Mouse (Mus musculus) kidney, embryonic 16.5 days (tissue): ENCODE measurements around the gene Foxr1. TPM values are rescaled to one million over a fixed set of nuclear protein-coding genes. Genes with fewer than 3 reads are reported as not detected.

Source experiments
- ATAC-seq: fragments of 200-750 bp; cut with Nextera tagmentation; 2 replicates; pipeline ENCODE4 v1.8.0; 2017; ENCODE audit warnings: moderate TSS enrichment; ENCODE audit not compliant: low FRiP score, low TSS enrichment
- H3K27ac ChIP-seq: fragments of 300-500 bp; sonication (generic); 2 replicates; pipeline ENCODE4 v1.5.1; 2014; ENCODE audit warnings: low read length
- H3K27me3 ChIP-seq: fragments of 300-500 bp; sonication (generic); 2 replicates; pipeline ENCODE4 v1.6.1; 2014; ENCODE audit warnings: low read length, control low read depth, mixed read lengths; ENCODE audit not compliant: insufficient read depth
- H3K36me3 ChIP-seq: fragments of 300-500 bp; sonication (generic); 2 replicates; pipeline ENCODE4 v1.6.1; 2014; ENCODE audit warnings: low read length, control low read depth, mixed read lengths; ENCODE audit not compliant: insufficient read depth
- H3K4me1 ChIP-seq: fragments of 300-500 bp; sonication (generic); 2 replicates; pipeline ENCODE4 v1.6.1; 2014; ENCODE audit warnings: low read length, control low read depth, mixed read lengths; ENCODE audit not compliant: insufficient read depth
- H3K4me2 ChIP-seq: fragments of 300-500 bp; sonication (generic); replicated peaks from 2 replicates; pipeline ENCODE4 v1.6.1; 2014; ENCODE audit warnings: low read depth, low read length
- H3K4me3 ChIP-seq: fragments of 300-500 bp; sonication (generic); 2 replicates; pipeline ENCODE4 v1.5.1; 2014; ENCODE audit warnings: mild to moderate bottlenecking, low read length
- H3K9ac ChIP-seq: fragments of 300-500 bp; sonication (generic); replicated peaks from 2 replicates; pipeline ENCODE4 v1.6.1; 2014; ENCODE audit warnings: low read length
- H3K9me3 ChIP-seq: fragments of 300-500 bp; sonication (generic); 2 replicates; pipeline ENCODE4 v1.6.1; 2016; ENCODE audit warnings: low read length, control low read depth
- WGBS: fragments of 180-500 bp; shearing (Covaris S2); extraction: QIAGEN DNeasy Blood & Tissue Kit; methylation state at CpG from one replicate; pipeline ENCODE4 v1.1.7; 2014; 5-methylcytosine and 5-hydroxymethylcytosine counted together
- microRNA-seq: library from miRNA; unstranded; fragments of <30 nt; microRNA quantifications from one replicate; pipeline ENCODE4, GENCODE M21; 2016
- polyA plus RNA-seq: library from polyadenylated mRNA; unstranded; fragments of >200 nt; fragmentation: Nextera tagmentation; extraction: Ambion mirVana; gene quantifications from 2 replicates; pipeline ENCODE4 v1.2.1, GENCODE M21; 2015

Foxr1 gene
- polyA plus RNA-seq, 1 experiment from 2014 or later = not detected

DNA sequence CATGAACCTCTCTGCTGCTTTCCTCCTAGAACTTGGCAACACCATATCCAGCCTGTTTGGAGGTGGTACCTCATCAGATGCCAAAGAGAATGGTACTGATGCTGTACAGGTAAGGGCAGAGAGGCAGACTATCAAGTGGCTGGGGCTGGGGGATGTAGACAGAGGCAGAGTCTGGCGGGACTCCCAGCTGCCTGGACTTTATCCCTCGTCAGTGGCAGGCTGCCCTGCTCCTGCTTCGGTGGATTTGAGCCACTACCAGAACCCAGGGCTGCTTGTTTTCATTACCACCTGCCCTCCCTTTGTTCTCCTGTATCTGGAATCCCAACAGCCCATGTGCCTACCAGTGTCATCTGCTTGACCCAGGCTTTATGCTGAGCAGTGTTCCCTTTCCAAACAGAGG lies 53.7 kb downstream of the Foxr1 start:
- Histone ChIP-seq H3K27me3 (no peaks in the 10 kb centered on the region), H3K9me3 (no peaks in the 10 kb centered on the region), H3K27ac (no peak overlapping the region), H3K4me2 (no peak overlapping the region), H3K9ac (no peak overlapping the region), H3K4me1 (no peaks in the 10 kb centered on the region), H3K4me3 (no peak overlapping the region), H3K36me3 (peaks cover 85% of the 10 kb centered on the region)
- no peak for ATAC-seq
- WGBS = 82% methylated on average over 3 of the region's 3 CpGs

DNA sequence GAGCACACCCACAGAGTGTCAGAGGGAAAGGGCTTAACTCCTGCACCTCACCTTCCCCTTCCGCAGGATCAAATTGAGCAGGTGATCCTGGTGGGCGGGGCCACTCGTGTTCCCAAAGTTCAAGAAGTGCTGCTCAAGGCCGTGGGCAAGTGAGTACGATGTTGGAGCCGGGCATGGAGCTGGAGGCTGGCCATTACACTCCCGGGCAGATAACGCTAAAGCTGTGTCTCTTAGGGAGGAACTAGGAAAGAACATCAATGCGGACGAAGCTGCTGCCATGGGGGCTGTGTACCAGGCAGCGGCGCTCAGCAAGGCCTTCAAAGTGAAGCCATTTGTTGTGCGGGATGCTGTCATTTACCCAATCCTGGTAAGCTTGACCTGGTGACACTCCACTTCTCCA lies 56.3 kb downstream of the Foxr1 start:
- no peak overlapping the region for H3K4me2 ChIP-seq
- peaks cover 82% of the 10 kb centered on the region for H3K36me3 ChIP-seq
- no peak overlapping the region for H3K9ac ChIP-seq
- ATAC-seq = no peak
- H3K4me1 ChIP-seq = peaks cover 12% of the 10 kb centered on the region
- H3K4me3 ChIP-seq = no peak overlapping the region
- 90% methylated on average over 13 of the region's 13 CpGs for WGBS
- H3K27ac ChIP-seq = no peak overlapping the region
- no peaks in the 10 kb centered on the region for H3K9me3 ChIP-seq
- H3K27me3 ChIP-seq = no peaks in the 10 kb centered on the region

Small RNAs within 50 kb of the gene (microRNA-seq; reads per million reads assigned to microRNA genes)
- gene Mir7085 = not detected

Other genes starting within 250 kb of the Foxr1 start
- gene Cbl, start 207.1 kb downstream of the Foxr1 start, polyA plus RNA-seq = 17.6 and 24.0 TPM in 2 replicates
- not detected in 2 replicates for gene Ccdc153, start 200.5 kb downstream of the Foxr1 start, polyA plus RNA-seq
- gene Pdzd3, start 189.7 kb downstream of the Foxr1 start, polyA plus RNA-seq = 13.3 and 14.1 TPM in 2 replicates
- 6.6 and 7.9 TPM in 2 replicates for gene Nlrx1, start 172.5 kb downstream of the Foxr1 start, polyA plus RNA-seq
- gene Abcg4, start 152.5 kb downstream of the Foxr1 start, polyA plus RNA-seq = 2.8 TPM in 2 replicates
- 27.2 and 31.1 TPM in 2 replicates for gene Hinfp, start 135.5 kb downstream of the Foxr1 start, polyA plus RNA-seq
- gene C2cd2l, start 120.9 kb downstream of the Foxr1 start, polyA plus RNA-seq = 11.6 and 14.3 TPM in 2 replicates
- gene Dpagt1, start 115.1 kb downstream of the Foxr1 start, polyA plus RNA-seq = 45.4 and 53.9 TPM in 2 replicates
- 353 and 432 TPM in 2 replicates for gene H2afx, start 106.4 kb downstream of the Foxr1 start, polyA plus RNA-seq
- 133 and 137 TPM in 2 replicates for gene Hmbs, start 96.9 kb downstream of the Foxr1 start, polyA plus RNA-seq
- 38.5 and 40.0 TPM in 2 replicates for gene Vps11, start 79.5 kb downstream of the Foxr1 start, polyA plus RNA-seq
- gene Hyou1, start 61.6 kb downstream of the Foxr1 start, polyA plus RNA-seq = 48.0 and 51.2 TPM in 2 replicates
- 67.3 and 74.4 TPM in 2 replicates for gene Slc37a4, start 44.3 kb downstream of the Foxr1 start, polyA plus RNA-seq
- gene Rps25, start 34.0 kb downstream of the Foxr1 start, polyA plus RNA-seq = 1,444 and 1,489 TPM in 2 replicates
- 138 TPM in 2 replicates for gene Trappc4, start 33.5 kb downstream of the Foxr1 start, polyA plus RNA-seq
- gene Ccdc84, start 22.6 kb downstream of the Foxr1 start, polyA plus RNA-seq = 26.0 and 31.6 TPM in 2 replicates
- gene Upk2, start 13.8 kb upstream of the Foxr1 start, polyA plus RNA-seq = 3.4 and 7.6 TPM in 2 replicates
- gene Bcl9l, start 41.7 kb upstream of the Foxr1 start, polyA plus RNA-seq = 11.3 and 12.4 TPM in 2 replicates
- 0.11 TPM in 1 of 2 replicates, not detected in the other for gene Cxcr5, start 120.7 kb upstream of the Foxr1 start, polyA plus RNA-seq
- 11.2 and 13.9 TPM in 2 replicates for gene Ddx6, start 163.8 kb upstream of the Foxr1 start, polyA plus RNA-seq
- 0.17 TPM in 1 of 2 replicates, not detected in the other for gene Treh, start 232.1 kb upstream of the Foxr1 start, polyA plus RNA-seq